Mouse (Mus musculus): ENCODE data around the gene Dgka. TPM values are rescaled to one million over a fixed set of nuclear protein-coding genes. Genes with fewer than 3 reads are reported as not detected.

The Dgka gene
- polyA plus RNA-seq (2017; shearing (Covaris generic)) = 100 to 1,000 TPM; 564 to 912 TPM

GRCm38 (mm10) chr10:128744680-128745601 is at the start of gene Dgka:
Gene Dgka (minus strand): TSS chr10:128744855.

DNA sequence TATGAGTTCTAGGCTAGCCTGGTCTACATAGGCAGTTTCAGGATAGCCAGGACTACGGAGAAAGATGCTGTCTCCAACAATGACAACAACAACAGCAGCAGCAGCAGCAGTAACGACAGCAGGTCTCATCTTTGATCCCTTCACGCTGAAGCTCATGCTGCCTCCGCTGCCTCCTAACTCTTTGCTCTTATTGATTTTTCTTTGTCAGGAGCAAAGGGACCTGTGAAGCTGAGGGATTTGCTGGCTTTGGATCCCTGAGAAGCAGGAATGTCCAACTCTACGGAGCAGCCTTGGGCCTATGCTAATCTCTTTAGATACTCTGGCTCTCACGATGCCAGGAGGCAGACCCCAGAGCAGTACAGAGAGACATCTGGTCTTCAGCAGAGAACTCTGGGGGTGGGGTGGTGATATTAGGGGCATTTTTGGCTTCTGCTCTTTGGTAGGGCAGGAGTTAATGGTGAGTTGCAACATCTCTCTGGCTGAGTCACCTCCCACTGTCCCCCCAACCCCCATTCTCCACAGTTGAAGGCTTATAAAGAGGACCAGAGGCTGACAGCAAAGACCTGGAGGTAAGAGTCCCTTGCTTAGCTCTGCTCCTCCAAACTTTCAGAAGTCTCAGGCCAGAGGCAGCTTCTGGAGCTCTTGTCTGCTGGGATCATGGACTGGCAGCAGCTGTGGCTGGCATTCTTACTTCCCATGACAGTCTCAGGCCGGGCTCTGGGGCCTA is 45.9 kb upstream of the Dgka start, which contains the start of gene Mmp19:
TSS of gene Mmp19 (plus strand) at position 513 of the 727 bp plus-strand sequence.

DNA sequence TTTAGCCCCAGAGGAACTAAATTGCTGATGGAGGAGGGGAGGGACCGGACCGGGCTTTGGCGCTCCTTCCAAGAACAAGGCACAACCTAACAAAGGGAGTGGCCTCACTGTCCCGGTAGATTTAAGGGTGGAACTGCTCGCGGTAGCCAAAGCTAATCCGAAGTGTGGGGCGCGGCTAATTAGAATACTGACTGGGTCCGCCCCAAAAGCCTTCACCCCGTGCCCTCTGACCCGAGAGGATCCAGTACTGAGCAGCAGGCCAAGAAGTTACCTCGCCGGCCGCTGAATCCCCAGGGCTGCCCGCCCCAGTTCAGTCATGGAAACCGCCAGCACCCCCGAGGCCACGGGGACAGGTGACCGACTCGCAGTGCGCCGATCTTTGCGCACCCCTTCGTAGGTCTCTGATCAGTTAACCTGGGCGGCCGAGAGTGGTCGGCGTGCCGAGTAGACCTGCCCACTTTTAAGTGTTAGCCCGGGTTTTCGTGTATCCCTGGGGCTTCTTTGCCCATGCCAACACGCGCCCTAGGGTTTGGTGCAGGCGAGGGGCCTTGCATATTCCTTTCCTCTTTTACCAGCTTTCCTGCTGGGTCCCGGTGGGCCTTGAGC is 3.1 kb upstream of the Dgka start, which contains the start of gene Pym1:
TSS of gene Pym1 (plus strand) at position 244 of the 606 bp plus-strand sequence.

DNA sequence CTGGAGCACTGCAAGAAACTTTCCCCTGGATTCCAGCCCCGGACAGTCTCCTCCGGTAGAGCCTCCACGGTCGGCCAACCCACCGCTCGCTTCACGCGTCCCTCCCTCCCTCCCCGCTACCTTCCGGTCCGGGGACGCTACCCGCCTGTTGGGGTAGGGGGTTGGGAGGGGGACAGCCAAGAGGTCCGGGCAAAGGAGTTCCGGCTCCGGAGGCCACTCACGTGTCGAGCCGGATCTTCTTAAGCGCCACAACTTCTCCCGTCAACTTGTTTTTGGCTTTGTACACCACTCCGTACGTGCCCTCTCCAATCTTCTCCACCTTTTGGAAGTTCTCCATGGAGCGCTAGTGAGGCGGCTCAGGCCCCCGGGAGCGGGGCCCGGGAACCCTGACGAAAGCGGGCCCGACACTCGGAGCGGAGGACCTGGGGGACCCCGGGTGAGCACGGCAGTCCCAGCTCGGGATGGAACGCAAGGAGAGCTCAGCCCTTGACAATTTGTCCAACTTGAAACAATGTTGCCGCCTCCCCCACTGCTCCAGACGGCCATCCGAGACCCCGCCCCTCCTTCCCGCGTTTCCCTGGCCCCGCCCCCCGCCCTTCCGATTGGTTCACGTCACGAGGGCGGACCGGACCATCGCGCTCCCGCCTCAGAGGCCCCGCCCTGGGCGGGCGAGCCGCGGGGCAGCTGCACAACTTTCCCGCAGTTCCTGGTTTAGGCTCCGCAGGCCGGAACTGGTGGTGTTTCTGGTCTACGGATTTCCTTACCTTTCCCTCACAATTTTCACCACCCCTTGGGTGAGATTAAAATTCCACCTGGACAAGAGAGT is 40.0 kb downstream of the Dgka start, which contains the start of gene Cdk2:
TSS of gene Cdk2 (minus strand) at position 541 of the 826 bp plus-strand sequence.

GRCm38 (mm10) chr10:128703895-128704294 is 40.8 kb downstream of the Dgka start, which contains the start of gene Pmel:
Gene Pmel (plus strand): TSS chr10:128704195.

DNA sequence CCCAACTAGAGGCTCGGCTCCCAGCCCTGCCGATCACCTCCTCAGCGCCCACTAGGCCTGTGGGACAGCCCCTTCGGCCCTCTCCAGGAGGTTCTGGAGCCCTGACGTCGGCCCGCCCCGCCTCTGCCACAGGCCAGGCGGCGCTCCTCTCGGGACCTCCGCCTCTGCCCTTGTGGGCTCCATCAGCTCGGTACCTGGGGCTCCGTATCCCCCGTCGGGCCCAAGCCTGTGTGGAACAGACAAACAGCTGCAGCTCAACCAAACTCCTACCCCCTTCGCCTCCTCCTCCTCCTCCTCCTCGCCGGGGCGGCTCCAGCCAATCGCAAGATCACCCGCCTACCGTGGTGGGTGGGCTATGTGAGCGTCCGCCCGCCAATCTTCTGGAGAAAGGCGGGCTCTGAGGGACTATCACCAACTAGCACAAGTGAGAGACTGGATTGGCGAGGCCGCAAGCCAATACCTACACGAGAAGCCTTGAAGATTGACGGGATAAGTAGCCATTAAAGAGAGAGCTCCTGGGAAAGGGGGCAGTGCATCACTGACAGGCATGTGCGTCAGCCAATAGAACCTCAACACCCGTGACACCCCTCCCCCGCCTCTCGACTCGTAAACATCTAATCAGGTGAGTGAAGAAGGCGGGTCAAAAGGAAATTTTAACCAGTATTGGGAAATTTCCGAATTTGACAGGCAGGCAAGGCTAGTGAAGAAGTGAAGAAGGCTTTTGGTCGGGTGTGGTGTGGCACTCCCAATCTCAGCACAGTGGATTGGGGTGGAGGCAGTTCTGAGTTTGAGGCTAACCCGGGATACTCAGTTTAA is 48.5 kb downstream of the Dgka start, which contains the start of gene Rab5b:
TSS of gene Rab5b (minus strand) at position 273 of the 816 bp plus-strand sequence.

GRCm38 (mm10) chr10:128673763-128674468 is 70.7 kb downstream of the Dgka start, which contains the start of gene Suox:
Gene Suox (minus strand): TSS chr10:128674073.

Other genes starting within 250 kb of the Dgka start
- 1 to 10 TPM; 2.7 to 4.7 TPM for gene Myl6b, start 246.2 kb downstream of the Dgka start, polyA plus RNA-seq (2017; shearing (Covaris generic))
- gene Esyt1, start 219.0 kb downstream of the Dgka start, polyA plus RNA-seq (2017; shearing (Covaris generic)) = 100 to 1,000 TPM; 216 to 394 TPM
- 10 to 100 TPM; 22.0 to 27.4 TPM for gene Zc3h10, start 197.1 kb downstream of the Dgka start, polyA plus RNA-seq (2017; shearing (Covaris generic))
- 1,000 to 10,000 TPM; 2,016 to 2,109 TPM for gene Rpl41, start 195.6 kb downstream of the Dgka start, polyA plus RNA-seq (2017; shearing (Covaris generic))
- 10 to 100 TPM; 26.4 to 30.0 TPM for gene Pa2g4, start 178.9 kb downstream of the Dgka start, polyA plus RNA-seq (2017; shearing (Covaris generic))
- gene Erbb3, start 155.2 kb downstream of the Dgka start, polyA plus RNA-seq (2017; shearing (Covaris generic)) = 1 to 10 TPM; 2.9 to 8.1 TPM
- gene Rps26, start 118.1 kb downstream of the Dgka start, polyA plus RNA-seq (2017; shearing (Covaris generic)) = 100 to 1,000 TPM; 473 to 520 TPM
- 100 to 1,000 TPM in 1 of 2 experiments, 10 to 100 TPM in 1; 71.0 to 105 TPM for gene Ikzf4, start 98.9 kb downstream of the Dgka start, polyA plus RNA-seq (2017; shearing (Covaris generic))
- 10 to 100 TPM; 46.6 to 47.9 TPM for gene Suox, start 70.8 kb downstream of the Dgka start, polyA plus RNA-seq (2017; shearing (Covaris generic))
- 10 to 100 TPM; 44.2 to 45.0 TPM for gene Rab5b, start 48.6 kb downstream of the Dgka start, polyA plus RNA-seq (2017; shearing (Covaris generic))
- 1 to 10 TPM; 2.9 to 5.1 TPM for gene Pmel, start 40.7 kb downstream of the Dgka start, polyA plus RNA-seq (2017; shearing (Covaris generic))
- gene Cdk2, start 39.8 kb downstream of the Dgka start, polyA plus RNA-seq (2017; shearing (Covaris generic)) = 10 to 100 TPM; 33.2 to 43.0 TPM
- gene Pym1, start 3.0 kb upstream of the Dgka start, polyA plus RNA-seq (2017; shearing (Covaris generic)) = 10 to 100 TPM; 30.7 to 44.7 TPM
- 1 to 10 TPM in 1 of 2 experiments, under 1 TPM in 1; 0.27 to 1.1 TPM for gene Mmp19, start 46.1 kb upstream of the Dgka start, polyA plus RNA-seq (2017; shearing (Covaris generic))
- gene Dnajc14, start 59.2 kb upstream of the Dgka start, polyA plus RNA-seq (2017; shearing (Covaris generic)) = 100 to 1,000 TPM in 1 of 2 experiments, 10 to 100 TPM in 1; 99.0 to 113 TPM
- gene Tmem198b, start 59.5 kb upstream of the Dgka start, polyA plus RNA-seq (2017; shearing (Covaris generic)) = 1 to 10 TPM; 2.2 to 4.1 TPM
- 100 to 1,000 TPM; 138 to 144 TPM for gene Sarnp, start 72.5 kb upstream of the Dgka start, polyA plus RNA-seq (2017; shearing (Covaris generic))
- gene Ormdl2, start 76.8 kb upstream of the Dgka start, polyA plus RNA-seq (2017; shearing (Covaris generic)) = 10 to 100 TPM; 65.4 to 69.2 TPM
- 1 to 10 TPM; 2.9 TPM for gene Gdf11, start 146.9 kb upstream of the Dgka start, polyA plus RNA-seq (2017; shearing (Covaris generic))
- gene Cd63, start 156.1 kb upstream of the Dgka start, polyA plus RNA-seq (2017; shearing (Covaris generic)) = 1 to 10 TPM in 1 of 2 experiments, under 1 TPM in 1; 0.86 to 6.2 TPM
- 10 to 100 TPM; 13.9 to 24.2 TPM for gene Rdh5, start 178.0 kb upstream of the Dgka start, polyA plus RNA-seq (2017; shearing (Covaris generic))
- 100 to 1,000 TPM; 113 to 188 TPM for gene Bloc1s1, start 179.2 kb upstream of the Dgka start, polyA plus RNA-seq (2017; shearing (Covaris generic))
- 10 to 100 TPM in 1 of 2 experiments, 1 to 10 TPM in 1; 3.9 to 21.2 TPM for gene Itga7, start 189.0 kb upstream of the Dgka start, polyA plus RNA-seq (2017; shearing (Covaris generic))
- gene Mettl7b, start 216.1 kb upstream of the Dgka start, polyA plus RNA-seq (2017; shearing (Covaris generic)) = not detected
- under 1 TPM in 1 of 2 experiments, not detected in 1; 0.51 TPM for gene Olfr9, start 244.6 kb upstream of the Dgka start, polyA plus RNA-seq (2017; shearing (Covaris generic))

All from inflammation-experienced regulatory T-cells (primary cell).